Mouse (Mus musculus): ENCODE results near the gene Ccna2.

Ccna2 gene

GRCm38 (mm10) chr3:36536041-36536440 is 35.9 kb downstream of the Ccna2 start:
- in situ Hi-C loops (cut with MboI, MseI): loop anchor here in 1 of 2 experiments (5.0 kb wide), 1 partner anchor 69 kb away; no protein-coding TSS in a partner anchor

DNA sequence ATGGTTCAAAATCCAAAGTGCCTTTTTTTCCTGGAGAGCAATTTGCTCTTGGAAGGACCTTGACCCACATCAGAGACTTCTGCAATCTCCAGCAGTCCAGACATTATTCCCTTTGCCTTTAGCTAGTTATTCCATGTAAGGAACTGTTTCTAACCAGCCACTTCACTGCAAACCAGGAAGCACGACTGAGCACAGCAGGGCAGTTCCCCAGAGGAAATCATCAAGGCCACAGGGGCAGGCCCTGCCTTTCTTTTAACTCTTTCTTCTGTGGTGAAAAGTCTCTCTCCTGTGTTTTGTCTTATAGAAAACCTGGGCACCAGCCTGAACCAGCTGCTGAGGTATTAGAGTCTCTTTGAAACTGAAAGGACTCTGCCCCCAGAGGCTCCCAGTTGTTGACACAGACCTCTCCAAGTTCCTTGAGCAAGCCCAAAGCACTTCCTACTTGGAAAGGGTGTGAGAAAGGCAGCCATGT is 38.7 kb downstream of the Ccna2 start:
- in situ Hi-C loops (cut with MboI, MseI): no loop called here

DNA sequence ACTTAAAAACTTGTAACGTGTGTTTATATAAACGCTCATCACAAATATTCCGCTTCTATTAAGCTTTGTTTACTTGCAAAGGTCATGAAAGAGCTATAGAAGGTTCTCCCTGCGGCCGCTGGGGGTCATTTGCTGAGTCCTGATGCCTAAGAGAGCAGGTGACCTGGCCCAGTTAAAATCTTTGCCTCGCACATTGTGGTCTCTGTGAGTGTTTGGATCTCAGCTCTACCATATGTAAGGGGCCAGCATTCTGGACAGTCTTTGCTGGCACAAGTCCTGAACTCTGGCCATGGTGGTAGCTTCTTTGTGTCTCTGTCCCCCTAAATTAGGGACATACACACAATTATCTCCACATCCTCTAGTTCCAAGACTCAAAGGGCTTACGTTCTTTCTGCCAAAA is 39.2 kb downstream of the Ccna2 start:
- in situ Hi-C loops (cut with MboI, MseI): no loop called here

DNA sequence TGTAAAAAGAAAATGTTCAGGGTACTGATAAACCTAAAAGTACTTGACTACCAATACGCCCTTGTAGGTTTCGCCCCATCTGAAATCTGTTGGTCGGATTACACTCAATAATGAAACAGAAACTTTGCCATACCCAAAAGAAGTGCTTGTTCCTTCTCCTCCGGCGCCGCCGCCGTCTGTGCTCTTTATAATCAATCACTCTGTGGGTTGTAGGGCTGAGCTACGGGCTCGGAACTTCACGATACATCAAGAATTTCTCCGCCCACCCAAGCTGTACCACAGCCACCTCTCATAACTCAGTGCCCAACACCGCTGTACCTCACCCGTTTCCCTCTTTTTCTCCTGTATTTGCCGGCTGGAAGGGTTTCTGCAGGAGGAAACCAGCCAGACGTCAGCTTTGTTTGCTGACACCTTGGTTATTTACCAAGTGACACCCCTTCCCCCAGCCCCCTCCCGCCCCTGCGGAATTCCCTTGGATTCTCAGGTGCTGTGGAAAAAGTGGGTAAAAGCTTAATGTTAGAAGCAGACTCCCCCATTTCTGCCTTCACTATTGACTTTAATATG is 39.9 kb downstream of the Ccna2 start:
- in situ Hi-C loops (cut with MboI, MseI): no loop called here

- in situ Hi-C loops (cut with MboI, MseI): no loop called here
These were observed 40.7 kb downstream of the Ccna2 start for GRCm38 (mm10) chr3:36531242-36531641.

DNA sequence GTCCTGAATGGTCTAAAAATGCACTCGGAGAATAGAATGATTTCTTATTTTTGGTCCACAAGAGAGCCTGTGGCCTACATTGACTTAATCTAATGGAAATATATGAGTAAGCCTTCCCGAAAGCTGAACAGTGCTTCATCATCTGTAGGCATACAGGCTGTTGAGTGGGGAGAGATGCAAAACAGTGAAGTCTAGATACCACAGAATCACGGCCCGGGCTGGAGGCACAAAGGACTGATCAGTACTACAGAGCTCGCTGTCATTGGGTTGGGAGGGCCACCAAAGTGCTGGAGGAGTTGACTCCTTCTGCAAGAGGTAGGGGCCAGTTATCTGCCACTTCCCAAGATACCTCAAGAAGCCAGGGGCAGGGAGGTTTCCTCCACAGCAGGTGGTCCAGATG is 41.2 kb downstream of the Ccna2 start:
- in situ Hi-C loops (cut with MboI, MseI): no loop called here

- in situ Hi-C loops (cut with MboI, MseI): no loop called here
These were observed 41.6 kb downstream of the Ccna2 start for GRCm38 (mm10) chr3:36530345-36530744.

GRCm38 (mm10) chr3:36524466-36524865 is 47.5 kb downstream of the Ccna2 start:
- in situ Hi-C loops (cut with MboI, MseI): no loop called here

- in situ Hi-C loops (cut with MboI, MseI): no loop called here
These were observed 49.8 kb downstream of the Ccna2 start for GRCm38 (mm10) chr3:36522137-36522536.

DNA sequence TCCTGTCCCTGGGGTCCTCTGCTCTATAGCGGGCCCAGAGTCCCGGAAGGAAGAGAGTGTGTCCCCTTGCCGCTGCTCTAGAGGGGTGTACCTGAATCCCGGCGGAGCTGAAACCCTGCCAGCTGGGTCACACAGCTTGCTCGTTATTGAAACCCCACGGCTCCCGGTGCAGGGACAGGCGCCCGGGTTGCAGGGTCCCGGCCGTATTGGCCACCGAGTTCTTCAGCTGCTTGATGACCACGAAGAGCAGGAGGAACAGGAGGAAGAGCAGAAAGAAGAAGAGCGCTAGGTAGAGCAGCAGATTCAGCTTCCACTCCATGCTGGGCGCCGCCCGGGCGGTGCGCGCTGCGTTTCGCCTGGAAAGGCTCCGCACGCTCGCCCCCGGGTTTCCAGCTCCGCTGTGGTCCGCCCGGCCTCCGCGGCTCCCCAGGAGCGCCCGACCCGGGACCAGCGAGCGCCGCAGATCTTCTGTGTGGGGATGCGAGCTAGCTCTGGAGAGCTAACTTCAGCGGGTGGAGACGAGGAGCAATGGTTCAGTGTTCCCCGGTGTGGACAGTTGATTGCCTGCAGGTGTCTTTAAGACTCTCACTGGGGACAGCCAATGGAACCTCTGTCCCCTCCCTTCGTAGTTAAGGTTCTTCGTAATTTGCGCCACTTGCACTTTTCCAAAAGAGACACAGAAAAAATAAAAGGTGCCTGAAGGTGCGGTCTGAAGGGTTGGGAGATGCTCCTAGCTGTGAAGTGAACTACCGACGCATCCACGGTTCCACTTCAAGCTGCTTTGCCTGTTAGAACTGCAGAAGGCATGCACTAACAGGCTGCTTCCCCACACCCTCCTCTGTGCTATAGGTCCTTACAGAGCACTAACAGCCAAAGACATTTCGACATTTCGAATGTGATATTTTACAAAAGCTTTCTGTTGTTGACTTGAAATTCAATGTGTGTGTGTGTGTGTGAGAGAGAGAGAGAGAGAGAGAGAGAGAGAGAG is 50.6 kb downstream of the Ccna2 start, which contains the start of gene Gm11549:
TSS of gene Gm11549 (minus strand) at position 741 of the 988 bp plus-strand sequence.
- in situ Hi-C loops (cut with MboI, MseI): no loop called here

GRCm38 (mm10) chr3:36516196-36516595 is 55.8 kb downstream of the Ccna2 start:
- in situ Hi-C loops (cut with MboI, MseI): no loop called here
